Mouse (Mus musculus) CH12.LX (cell line): Measurements from ENCODE around the gene Gm8020. TPM values are rescaled to one million over a fixed set of nuclear protein-coding genes. Genes with fewer than 3 reads are reported as not detected.
"Not testable (repeated sequence)": the region's sequence is repeated elsewhere in the genome, so short reads cannot be mapped to it uniquely, and the experiment has no call there.

Experiments used
- DNase-seq: peaks from one replicate; pipeline ENCODE4 v3.0.0-alpha.2; 2013; ENCODE audit errors: extremely low read depth
- H3K27ac ChIP-seq: 2 replicates; pipeline ENCODE4 v1.5.1; 2012; ENCODE audit warnings: low read depth, mild to moderate bottlenecking, control low read depth, moderate library complexity; ENCODE audit not compliant: insufficient read depth
- H3K27me3 ChIP-seq: replicated peaks from 2 replicates; pipeline ENCODE3; 2012; ENCODE audit warnings: inconsistent platforms
- H3K36me3 ChIP-seq, 2 experiments: replicated peaks in 1 of 2; 2 replicates each; pipeline versions ENCODE3 to v1.6.1; 2012; ENCODE audit warnings: inconsistent platforms in 1 of 2, low read length in 1 of 2, mild to moderate bottlenecking in 1 of 2, mixed read lengths in 1 of 2, moderate library complexity in 1 of 2; ENCODE audit not compliant: control insufficient read depth in 1 of 2, insufficient read depth in 1 of 2
- H3K4me1 ChIP-seq, 2 experiments: 2 replicates each; pipeline ENCODE4 v1.6.1; 2012; ENCODE audit warnings: inconsistent platforms in 1 of 2, moderate library complexity in 1 of 2; ENCODE audit not compliant: insufficient read depth in 2 of 2, control insufficient read depth in 1 of 2
- H3K4me2 ChIP-seq: 2 replicates; pipeline ENCODE4 v1.6.1; 2012; ENCODE audit warnings: low read depth, mild to moderate bottlenecking, control low read depth; ENCODE audit not compliant: poor library complexity, insufficient read depth, severe bottlenecking
- H3K4me3 ChIP-seq, 3 experiments: fragments of 150-350 bp in 1 of 3; sonication (generic) in 1 of 3; replicated peaks in 1 of 3; 2 replicates each; pipeline versions ENCODE3 to v1.5.1; 2011 to 2012; ENCODE audit warnings: low read depth in 2 of 3, low read length in 2 of 3, mild to moderate bottlenecking in 2 of 3, moderate library complexity in 2 of 3, control low read depth in 1 of 3, improper control_type of control experiment in 1 of 3, inconsistent platforms in 1 of 3, mixed read lengths in 1 of 3; ENCODE audit not compliant: poor library complexity in 1 of 3
- H3K79me2 ChIP-seq: replicated peaks from 2 replicates; pipeline ENCODE4 v1.6.1; 2012; ENCODE audit warnings: mild to moderate bottlenecking, moderate library complexity; ENCODE audit not compliant: control insufficient read depth, poor library complexity, insufficient read depth, severe bottlenecking; ENCODE audit errors: extremely low read depth
- H3K9ac ChIP-seq: 2 replicates; pipeline ENCODE4 v1.6.1; 2012; ENCODE audit warnings: low read depth, mild to moderate bottlenecking, control low read depth, moderate library complexity; ENCODE audit not compliant: insufficient read depth
- H3K9me3 ChIP-seq: replicated peaks from 2 replicates; pipeline ENCODE3; 2012; ENCODE audit warnings: low read length, inconsistent platforms, mixed read lengths
- dilution Hi-C: fragments of 300-500 bp; cut with MboI; formaldehyde crosslinking; loops from 2 replicates; pipeline ENCODE4 v1.14.3; 2020; ENCODE audit warnings: low sequenced_read_pairs; ENCODE audit not compliant: extremely low pct_unique_long_range_greater_than_20kb, extremely low pct_ligation_motif_present
- in situ Hi-C: fragments of 300-500 bp; cut with MboI; formaldehyde crosslinking; loops from 3 replicates; pipeline ENCODE4 v1.14.3; 2019; ENCODE audit warnings: low sequenced_read_pairs, low pct_ligation_motif_present, low pct_unique_long_range_greater_than_20kb, mixed read lengths
- polyA plus RNA-seq: library from polyadenylated mRNA; unstranded; fragments of >175 nt; gene quantifications from 2 replicates; pipeline ENCODE4 v1.2.1, GENCODE M21; 2012; ENCODE audit warnings: low read depth; ENCODE audit not compliant: insufficient read length
- total RNA-seq, 2 experiments: library from RNA; depleted of rRNA; stranded (reverse); fragments of 300-350 nt in 1 of 2; fragments of >200 nt in 1 of 2; gene quantifications; 2 replicates each; pipeline ENCODE4 v1.2.3; 2012 to 2014

The Gm8020 gene
- total RNA-seq (2012; rRNA removed) (not detected in 2 replicates), total RNA-seq (2014; rRNA removed) (not detected in 2 replicates), polyA plus RNA-seq (not detected in 2 replicates)

DNA sequence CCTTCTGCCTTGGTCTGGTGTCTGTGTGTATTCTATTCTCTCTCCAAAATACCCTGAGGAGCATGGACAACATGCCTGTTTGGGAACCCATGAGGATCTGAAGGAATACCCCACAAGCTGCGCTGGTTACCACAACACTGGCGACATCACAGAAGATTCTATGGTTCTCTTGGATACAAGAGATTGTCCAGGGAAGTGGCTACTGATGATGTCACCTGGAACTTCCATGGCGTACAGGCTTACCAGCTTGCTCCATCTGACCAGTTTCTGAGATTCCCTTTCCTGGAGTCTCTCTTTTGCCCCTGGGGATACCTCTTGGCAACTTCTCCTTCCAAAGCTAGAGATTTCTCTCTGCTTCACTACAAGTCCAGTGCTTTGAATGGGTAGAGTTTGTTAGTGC, at the start of gene Gm8020:
TSS of gene Gm8020 (minus strand) at position 101 of the 400 bp plus-strand sequence.
- dilution Hi-C loops, H3K27ac ChIP-seq, H3K79me2 ChIP-seq, H3K4me3 ChIP-seq, H3K36me3 ChIP-seq, H3K27me3 ChIP-seq, H3K4me2 ChIP-seq, DNase-seq, H3K9me3 ChIP-seq, in situ Hi-C loops, H3K4me1 ChIP-seq, H3K9ac ChIP-seq: not testable (repeated sequence)

DNA sequence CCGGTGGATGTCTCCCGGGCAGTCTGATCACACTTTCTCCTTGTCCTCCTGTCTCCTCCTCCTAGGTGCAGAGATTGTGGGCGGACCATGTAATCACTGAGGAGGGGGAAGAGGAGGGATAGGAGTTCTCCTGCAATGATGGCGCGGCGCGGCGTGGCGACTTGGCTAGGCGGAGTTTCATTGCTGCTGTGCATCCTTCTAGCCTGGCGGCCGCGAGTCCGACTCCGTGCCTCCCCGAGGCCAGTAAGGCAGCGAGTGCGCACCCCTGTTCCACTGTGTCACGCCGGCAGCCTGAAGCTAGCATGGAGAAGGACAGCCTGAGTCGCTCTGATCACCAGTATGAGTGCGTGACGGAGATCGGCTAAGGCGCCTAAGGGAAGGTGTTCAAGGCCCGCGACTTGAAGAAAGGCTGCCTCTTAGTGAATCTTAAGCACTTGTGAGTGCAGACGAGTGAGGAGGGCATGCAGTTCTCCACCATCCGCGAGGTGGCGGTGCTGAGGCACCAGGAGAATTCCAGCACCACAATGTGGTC, 41.1 kb upstream of the Gm8020 start:
- H3K4me3 ChIP-seq, DNase-seq, H3K36me3 ChIP-seq, H3K4me1 ChIP-seq, H3K27ac ChIP-seq, H3K79me2 ChIP-seq, H3K9me3 ChIP-seq, H3K4me2 ChIP-seq, H3K27me3 ChIP-seq, H3K9ac ChIP-seq, dilution Hi-C loops, in situ Hi-C loops: not testable (repeated sequence)

DNA sequence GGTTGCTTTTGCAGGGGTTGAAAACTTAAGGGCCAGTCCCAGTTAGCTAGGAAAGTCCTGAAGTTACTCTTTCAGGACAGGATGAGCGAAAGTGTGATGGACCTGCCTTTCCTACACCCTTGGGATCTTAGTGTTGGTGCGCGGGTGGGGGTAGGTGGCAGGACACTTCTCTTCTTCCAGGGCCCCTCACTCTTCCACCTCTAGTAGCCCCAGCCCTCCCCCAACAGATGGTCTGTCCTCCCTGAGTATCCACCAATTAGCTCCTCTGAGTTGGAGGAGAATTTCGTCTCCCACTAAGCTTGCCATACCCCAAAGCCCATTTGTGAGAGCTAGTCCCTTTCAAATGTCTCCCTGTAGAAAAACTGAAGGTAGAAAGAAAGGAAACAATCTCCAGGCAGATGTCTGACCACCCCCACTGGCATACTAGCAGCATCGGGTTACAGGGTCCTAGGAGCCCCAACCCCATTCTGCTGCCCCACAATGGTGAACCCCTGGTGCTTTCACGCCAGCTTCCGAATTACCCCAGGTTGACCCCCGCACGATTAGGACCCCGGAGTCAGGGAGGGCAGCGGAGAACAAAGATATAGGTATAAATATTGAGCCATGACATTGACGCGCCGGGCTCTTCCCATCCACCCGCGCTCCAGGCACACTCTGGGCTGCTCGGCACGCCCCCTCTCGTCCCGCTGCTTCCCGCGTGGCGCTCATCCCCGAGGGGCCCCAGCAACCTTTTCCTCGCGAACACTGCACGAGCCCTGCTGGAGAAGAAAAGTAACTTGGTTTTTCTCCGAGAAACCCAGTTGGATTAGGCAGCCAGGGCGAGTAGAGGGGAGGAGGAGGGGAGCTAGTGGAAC, 40.4 kb upstream of the Gm8020 start:
- H3K79me2 ChIP-seq, H3K27me3 ChIP-seq, dilution Hi-C loops, H3K4me3 ChIP-seq, H3K9me3 ChIP-seq, DNase-seq, H3K4me1 ChIP-seq, H3K9ac ChIP-seq, in situ Hi-C loops, H3K4me2 ChIP-seq, H3K27ac ChIP-seq, H3K36me3 ChIP-seq: not testable (repeated sequence)

DNA sequence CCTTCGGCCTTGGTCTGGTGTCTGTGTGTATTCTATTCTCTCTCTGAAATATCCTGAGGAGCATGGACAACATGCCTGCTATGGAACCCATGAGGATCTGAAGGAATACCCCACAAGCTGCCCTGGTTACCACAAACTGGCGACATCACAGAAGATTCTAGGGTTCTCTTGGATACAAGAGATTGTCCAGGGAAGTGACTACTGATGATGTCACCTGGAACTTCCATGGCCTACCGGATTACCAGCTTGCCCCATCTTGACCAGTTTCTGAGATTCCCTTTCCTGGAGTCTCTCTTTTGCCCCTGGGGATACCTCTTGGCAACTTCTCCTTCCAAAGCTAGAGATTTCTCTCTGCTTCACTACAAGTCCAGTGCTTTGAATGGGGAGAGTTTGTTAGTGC, 22.0 kb upstream of the Gm8020 start, which contains the start of gene Gm8024:
TSS of gene Gm8024 (minus strand) at position 101 of the 400 bp plus-strand sequence.
- in situ Hi-C loops, dilution Hi-C loops, H3K27me3 ChIP-seq, H3K27ac ChIP-seq, H3K9me3 ChIP-seq, H3K4me1 ChIP-seq, H3K4me2 ChIP-seq, H3K79me2 ChIP-seq, H3K36me3 ChIP-seq, H3K9ac ChIP-seq, DNase-seq, H3K4me3 ChIP-seq: not testable (repeated sequence)

- in situ Hi-C loops, H3K79me2 ChIP-seq: not testable (repeated sequence)
These were observed 38.6 kb downstream of the Gm8020 start, which contains the start of gene Gm8011 for GRCm38 (mm10) chr14:42463581-42463980. Gm8011 (plus strand) TSS chr14:42463881.

More at GRCm38 (mm10) chr14:42463581-42463980, 38.6 kb downstream of the Gm8020 start, which contains the start of gene Gm8011:
- H3K4me1 ChIP-seq, H3K36me3 ChIP-seq, H3K4me2 ChIP-seq, H3K27ac ChIP-seq, DNase-seq, H3K9ac ChIP-seq, H3K4me3 ChIP-seq, H3K9me3 ChIP-seq, H3K27me3 ChIP-seq, dilution Hi-C loops: not testable (repeated sequence)
